Mouse (Mus musculus) neural tube, embryonic 14.5 days (tissue): ENCODE results near the gene Apoo. TPM values are rescaled to one million over a fixed set of nuclear protein-coding genes. Genes with fewer than 3 reads are reported as not detected.
"Not testable (repeated sequence)": the region's sequence is repeated elsewhere in the genome, so short reads cannot be mapped to it uniquely, and the experiment has no call there.

ENCODE experiments used
- ATAC-seq: fragments of 200-750 bp; cut with Nextera tagmentation; 2 replicates; pipeline ENCODE4 v1.8.0; 2017; ENCODE audit warnings: low read depth, mild to moderate bottlenecking, moderate TSS enrichment, moderate library complexity
- H3K27ac ChIP-seq: fragments of 300-500 bp; sonication (generic); 2 replicates; pipeline ENCODE4 v1.5.1; 2014; ENCODE audit warnings: low read depth, mild to moderate bottlenecking, control low read depth, low read length, moderate library complexity, mixed read lengths
- H3K27me3 ChIP-seq: fragments of 300-500 bp; sonication (generic); 2 replicates; pipeline ENCODE4 v1.6.1; 2014; ENCODE audit warnings: low read length; ENCODE audit not compliant: control insufficient read depth, insufficient read depth
- H3K36me3 ChIP-seq: fragments of 300-500 bp; sonication (generic); 2 replicates; pipeline ENCODE4 v1.6.1; 2014; ENCODE audit warnings: low read length, mixed read lengths; ENCODE audit not compliant: control insufficient read depth, insufficient read depth
- H3K4me1 ChIP-seq: fragments of 300-500 bp; sonication (generic); 2 replicates; pipeline ENCODE4 v1.6.1; 2014; ENCODE audit warnings: low read length; ENCODE audit not compliant: control insufficient read depth, insufficient read depth
- H3K4me2 ChIP-seq: fragments of 300-500 bp; sonication (generic); 2 replicates; pipeline ENCODE4 v1.6.1; 2014; ENCODE audit warnings: mild to moderate bottlenecking, low read depth, low read length, control low read depth
- H3K4me3 ChIP-seq: fragments of 300-500 bp; sonication (generic); 2 replicates; pipeline ENCODE4 v1.5.1; 2014; ENCODE audit warnings: low read depth, low read length, control low read depth, mixed read lengths
- H3K9ac ChIP-seq: fragments of 300-500 bp; sonication (generic); replicated peaks from 2 replicates; pipeline ENCODE4 v1.6.1; 2014; ENCODE audit warnings: low read depth, mild to moderate bottlenecking, control low read depth, low read length, mixed read lengths
- H3K9me3 ChIP-seq: fragments of 300-500 bp; sonication (generic); 2 replicates; pipeline ENCODE4 v1.6.1; 2016; ENCODE audit warnings: low read length; ENCODE audit not compliant: control insufficient read depth
- WGBS: fragments of 180-500 bp; shearing (Covaris S2); extraction: QIAGEN DNeasy Blood & Tissue Kit; methylation state at CpG from one replicate; pipeline ENCODE4 v1.1.7; 2014; 5-methylcytosine and 5-hydroxymethylcytosine counted together
- polyA plus RNA-seq: library from polyadenylated mRNA; unstranded; fragments of >200 nt; fragmentation: Nextera tagmentation; extraction: Ambion mirVana; gene quantifications from 2 replicates; pipeline ENCODE4 v1.2.1, GENCODE M21; 2014

Apoo gene
- polyA plus RNA-seq, 1 experiment from 2014 or later, result 145 TPM

DNA sequence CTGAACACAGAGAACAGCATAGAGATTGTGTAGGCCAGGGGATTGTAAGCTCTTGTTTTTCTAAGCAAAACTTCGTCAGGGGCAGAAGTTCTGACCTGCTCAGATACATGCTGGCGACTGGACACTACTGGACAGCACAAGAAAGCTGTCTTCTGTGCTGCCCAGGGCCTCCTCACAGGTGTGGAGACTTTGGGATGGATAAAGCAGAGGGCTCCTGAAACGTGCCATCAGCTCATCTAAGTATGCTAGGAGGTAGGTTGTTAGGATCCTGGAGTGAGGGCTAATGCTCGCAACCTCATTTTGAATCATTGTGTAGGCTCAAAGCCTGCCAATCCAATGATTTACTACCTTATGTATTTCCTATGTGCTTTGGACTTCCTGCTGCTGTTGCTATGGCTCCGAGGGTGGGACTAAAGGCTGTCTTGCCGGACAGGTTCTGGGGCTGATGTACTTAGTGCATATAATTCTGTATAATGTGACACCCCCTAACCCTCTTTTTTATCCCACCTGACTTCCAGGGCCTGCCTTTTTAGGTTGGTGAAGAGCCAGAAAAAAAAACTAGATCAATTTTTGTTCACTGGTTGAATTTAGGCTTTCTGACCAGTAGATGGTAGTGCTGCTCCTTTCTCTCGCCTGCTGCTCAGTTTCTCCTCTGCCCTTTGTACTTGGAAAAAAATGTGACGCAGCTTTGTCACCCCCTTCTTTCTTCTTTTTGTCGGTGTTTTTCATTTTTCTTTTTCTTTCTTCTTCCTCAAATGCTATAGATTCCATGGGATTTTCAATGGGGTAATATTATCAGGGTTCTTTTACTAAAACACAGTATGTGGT lies 64.8 kb downstream of the Apoo start:
- Histone ChIP-seq H3K36me3 (no peaks in the 10 kb centered on the region), H3K4me1 (no peaks in the 10 kb centered on the region), H3K4me3 (no peak overlapping the region), H3K4me2 (no peak overlapping the region), H3K27ac (no peak overlapping the region), H3K27me3 (no peaks in the 10 kb centered on the region), H3K9ac (no peak overlapping the region), H3K9me3 (no peaks in the 10 kb centered on the region)
- WGBS, result 33% methylated on average over 9 of the region's 9 CpGs
- peak; percentile 81 for ATAC-seq

DNA sequence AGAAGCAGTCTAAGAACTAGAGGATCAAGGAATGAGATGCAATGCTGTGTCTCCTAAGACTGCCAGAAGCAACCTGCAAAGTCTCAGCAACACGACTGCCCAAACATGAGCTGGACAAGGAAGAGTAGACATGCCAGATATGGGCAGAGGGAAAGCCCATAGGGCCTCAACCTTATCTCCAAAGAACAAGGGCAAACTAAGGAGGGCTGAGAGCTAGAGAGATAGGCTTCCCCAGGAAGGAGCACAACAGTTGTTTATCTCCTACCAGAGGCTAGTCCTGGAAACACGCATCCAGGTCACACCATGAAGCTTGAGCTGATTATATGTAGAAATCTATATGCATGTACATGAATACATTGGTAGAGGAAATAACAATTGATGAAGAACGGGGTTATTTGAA lies 78.5 kb downstream of the Apoo start:
- H3K4me2 ChIP-seq, H3K9me3 ChIP-seq, H3K27me3 ChIP-seq, H3K4me1 ChIP-seq, H3K4me3 ChIP-seq, H3K27ac ChIP-seq, ATAC-seq, H3K9ac ChIP-seq, H3K36me3 ChIP-seq: not testable (repeated sequence)
- no CpG with 5 or more reads among the region's 3 CpGs for WGBS

DNA sequence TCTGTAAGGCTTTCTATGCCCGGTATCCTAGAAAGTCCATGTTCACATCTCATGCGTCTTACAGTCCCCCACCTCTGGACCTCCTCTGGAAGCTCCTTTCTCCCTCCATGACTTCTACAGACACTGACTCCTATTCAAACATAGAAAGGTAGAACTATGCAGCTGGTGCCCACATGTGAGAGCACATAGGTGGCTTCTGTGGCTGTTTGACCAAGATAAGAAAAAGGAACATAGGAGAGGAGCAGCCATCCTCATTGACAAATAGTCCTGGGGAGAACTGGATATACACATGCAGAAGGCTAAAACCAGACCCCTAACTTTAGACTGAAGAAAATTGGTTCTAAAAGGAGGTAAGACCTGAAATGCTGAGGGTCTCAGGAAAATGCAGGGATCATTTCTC lies 79.1 kb downstream of the Apoo start:
- not testable (repeated sequence) for H3K27me3 ChIP-seq, H3K36me3 ChIP-seq, H3K9me3 ChIP-seq, H3K4me1 ChIP-seq, ATAC-seq, H3K4me2 ChIP-seq, H3K27ac ChIP-seq, H3K9ac ChIP-seq, H3K4me3 ChIP-seq
- 98% methylated on average over 2 of the region's 2 CpGs for WGBS

DNA sequence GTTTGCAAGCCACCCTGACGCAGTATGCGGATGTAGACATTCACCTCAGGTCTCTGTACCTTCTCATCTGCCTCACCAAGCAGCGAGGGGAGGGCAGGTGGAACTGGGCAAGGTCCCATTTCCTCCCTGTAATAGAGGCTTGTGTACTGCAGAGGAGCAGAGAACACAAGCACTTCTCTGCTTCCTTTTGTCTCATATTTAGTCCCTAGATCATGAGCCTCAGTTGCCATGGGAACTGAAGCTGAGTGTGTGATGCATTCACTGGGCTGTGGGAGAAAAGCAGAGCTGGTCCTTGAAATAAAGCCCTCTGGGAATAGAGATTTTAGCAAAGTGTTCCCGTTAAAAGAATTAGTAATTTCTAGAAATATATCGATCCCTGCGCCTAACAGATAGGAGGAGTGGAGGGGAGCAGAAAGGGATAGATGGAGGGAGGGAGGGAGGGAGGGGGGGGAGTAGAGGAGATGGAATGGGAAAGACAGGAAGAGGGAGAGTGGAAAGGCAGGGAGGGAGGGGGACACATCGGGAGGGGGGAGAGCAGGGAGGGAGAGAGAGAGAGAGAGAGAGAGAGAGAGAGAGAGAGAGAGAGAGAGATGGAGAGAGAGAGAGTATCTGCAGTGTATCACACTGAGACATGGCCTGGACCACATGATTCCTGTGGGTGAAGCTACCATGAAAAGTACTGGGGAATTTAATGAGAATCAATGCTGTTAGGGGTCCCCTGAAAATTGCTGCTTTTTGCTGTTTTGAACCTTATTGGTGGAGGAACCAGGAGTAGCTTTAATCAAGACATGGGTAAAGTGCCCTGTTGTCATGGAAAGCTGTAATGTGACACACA lies 83.3 kb downstream of the Apoo start:
- not testable (repeated sequence) for H3K9ac ChIP-seq, H3K4me1 ChIP-seq, H3K36me3 ChIP-seq, H3K9me3 ChIP-seq, H3K4me3 ChIP-seq, H3K27ac ChIP-seq, H3K4me2 ChIP-seq, H3K27me3 ChIP-seq
- no CpG with 5 or more reads among the region's 7 CpGs for WGBS
- peak; percentile 90 for ATAC-seq

DNA sequence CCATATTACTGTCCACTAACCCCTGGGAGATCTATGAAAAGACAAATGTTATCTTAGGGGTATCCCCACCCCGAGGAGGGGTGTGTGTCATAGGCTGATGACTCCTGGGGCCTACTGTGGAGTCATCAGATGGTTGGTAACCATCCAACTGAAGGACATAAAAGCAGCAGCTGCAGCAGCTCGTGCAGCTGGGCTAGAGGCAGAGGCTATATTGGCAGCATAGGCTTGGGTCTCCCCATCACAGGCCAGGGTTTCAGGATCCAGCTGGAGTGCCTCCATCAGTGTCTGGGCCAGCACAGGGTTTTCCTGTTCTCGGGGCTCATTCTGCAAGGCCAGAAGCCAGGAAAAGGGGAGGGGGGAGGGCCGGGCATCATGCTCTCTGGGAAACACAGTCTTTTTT lies 92.4 kb downstream of the Apoo start:
- Histone ChIP-seq H3K9ac (no peak overlapping the region), H3K9me3 (no peaks in the 10 kb centered on the region), H3K27me3 (no peaks in the 10 kb centered on the region), H3K27ac (no peak overlapping the region), H3K4me1 (no peaks in the 10 kb centered on the region), H3K4me3 (no peak overlapping the region), H3K4me2 (no peak overlapping the region), H3K36me3 (no peaks in the 10 kb centered on the region)
- WGBS, result 68% methylated on average over 4 of the region's 4 CpGs
- ATAC-seq, result no peak

DNA sequence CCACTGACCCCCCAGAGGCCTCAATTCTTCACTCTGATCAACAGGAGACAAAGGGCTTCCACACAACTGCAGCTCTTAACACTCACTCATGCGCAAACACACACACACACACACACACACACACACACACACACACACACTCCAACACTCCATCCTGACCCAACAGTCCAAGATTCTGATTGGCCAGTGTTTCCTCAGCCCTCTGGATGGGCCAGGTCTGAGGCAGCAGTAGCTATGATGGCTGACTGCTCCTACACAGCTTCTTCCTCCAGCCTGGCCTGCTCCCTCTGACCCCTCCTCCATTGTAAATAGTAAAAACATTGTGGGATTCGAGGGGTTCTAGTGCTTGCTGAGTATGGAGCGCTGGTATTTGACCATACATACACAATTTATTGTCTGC lies 94.6 kb downstream of the Apoo start:
- not testable (repeated sequence) for H3K9ac ChIP-seq, H3K4me3 ChIP-seq, H3K9me3 ChIP-seq, H3K4me2 ChIP-seq, H3K4me1 ChIP-seq, H3K36me3 ChIP-seq, H3K27me3 ChIP-seq, H3K27ac ChIP-seq
- ATAC-seq, result peak; percentile 12; the same call in 1 of the 2 replicates
- 67% methylated on average over 1 of the region's 3 CpGs for WGBS

DNA sequence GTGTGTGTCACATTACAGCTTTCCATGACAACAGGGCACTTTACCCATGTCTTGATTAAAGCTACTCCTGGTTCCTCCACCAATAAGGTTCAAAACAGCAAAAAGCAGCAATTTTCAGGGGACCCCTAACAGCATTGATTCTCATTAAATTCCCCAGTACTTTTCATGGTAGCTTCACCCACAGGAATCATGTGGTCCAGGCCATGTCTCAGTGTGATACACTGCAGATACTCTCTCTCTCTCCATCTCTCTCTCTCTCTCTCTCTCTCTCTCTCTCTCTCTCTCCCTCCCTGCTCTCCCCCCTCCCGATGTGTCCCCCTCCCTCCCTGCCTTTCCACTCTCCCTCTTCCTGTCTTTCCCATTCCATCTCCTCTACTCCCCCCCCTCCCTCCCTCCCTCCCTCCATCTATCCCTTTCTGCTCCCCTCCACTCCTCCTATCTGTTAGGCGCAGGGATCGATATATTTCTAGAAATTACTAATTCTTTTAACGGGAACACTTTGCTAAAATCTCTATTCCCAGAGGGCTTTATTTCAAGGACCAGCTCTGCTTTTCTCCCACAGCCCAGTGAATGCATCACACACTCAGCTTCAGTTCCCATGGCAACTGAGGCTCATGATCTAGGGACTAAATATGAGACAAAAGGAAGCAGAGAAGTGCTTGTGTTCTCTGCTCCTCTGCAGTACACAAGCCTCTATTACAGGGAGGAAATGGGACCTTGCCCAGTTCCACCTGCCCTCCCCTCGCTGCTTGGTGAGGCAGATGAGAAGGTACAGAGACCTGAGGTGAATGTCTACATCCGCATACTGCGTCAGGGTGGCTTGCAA lies 95.9 kb downstream of the Apoo start:
- not testable (repeated sequence) for H3K4me1 ChIP-seq, H3K4me3 ChIP-seq, H3K9ac ChIP-seq, H3K4me2 ChIP-seq, H3K36me3 ChIP-seq, H3K27me3 ChIP-seq, H3K9me3 ChIP-seq, H3K27ac ChIP-seq
- no CpG with 5 or more reads among the region's 7 CpGs for WGBS
- ATAC-seq, result peak; percentile 88
